Mouse (Mus musculus) MEL (cell line): ENCODE results near the gene Ap3b1. TPM values are rescaled to one million over a fixed set of nuclear protein-coding genes. Genes with fewer than 3 reads are reported as not detected.

Experiments
- DNase-seq: peaks from one replicate; pipeline ENCODE4 v3.0.0; 2011; ENCODE audit warnings: low read depth, low spot score
- H3K27ac ChIP-seq: 2 replicates; pipeline ENCODE4 v1.5.1; 2012; ENCODE audit warnings: low read depth, mild to moderate bottlenecking, control low read depth, low read length, moderate library complexity; ENCODE audit not compliant: control insufficient read depth
- H3K27me3 ChIP-seq, 2 experiments: fragments of 150-350 bp in 1 of 2; sonication (generic) in 1 of 2; 2 replicates each; pipeline ENCODE4 v1.6.1; 2012; ENCODE audit warnings: low read length in 2 of 2, mild to moderate bottlenecking in 2 of 2, improper control_type of control experiment in 1 of 2, moderate library complexity in 1 of 2; ENCODE audit not compliant: insufficient read depth in 2 of 2, control insufficient read depth in 1 of 2
- H3K36me3 ChIP-seq, 2 experiments: 2 replicates each; pipeline ENCODE4 v1.6.1; 2012 to 2014; ENCODE audit warnings: low read length in 2 of 2, improper control_type of control experiment in 1 of 2, inconsistent platforms in 1 of 2, mild to moderate bottlenecking in 1 of 2; ENCODE audit not compliant: insufficient read depth in 2 of 2, control insufficient read depth in 1 of 2
- H3K4me1 ChIP-seq, 2 experiments: fragments of 150-350 bp in 1 of 2; sonication (generic) in 1 of 2; 2 replicates each; pipeline ENCODE4 v1.6.1; 2012; ENCODE audit warnings: low read length in 2 of 2, improper control_type of control experiment in 1 of 2, mild to moderate bottlenecking in 1 of 2; ENCODE audit not compliant: insufficient read depth in 2 of 2, control insufficient read depth in 1 of 2
- H3K4me3 ChIP-seq, 2 experiments: fragments of 150-350 bp in 1 of 2; sonication (generic) in 1 of 2; 2 replicates each; pipeline ENCODE4 v1.5.1; 2012; ENCODE audit warnings: low read depth in 2 of 2, low read length in 2 of 2, mild to moderate bottlenecking in 2 of 2, moderate library complexity in 2 of 2, control low read depth in 1 of 2, improper control_type of control experiment in 1 of 2; ENCODE audit not compliant: control insufficient read depth in 1 of 2, insufficient read depth in 1 of 2
- H3K79me2 ChIP-seq: 2 replicates; pipeline ENCODE4 v1.6.1; 2012; ENCODE audit warnings: mild to moderate bottlenecking, low read length, moderate library complexity; ENCODE audit not compliant: control insufficient read depth, poor library complexity, insufficient read depth
- H3K9ac ChIP-seq: 2 replicates; pipeline ENCODE4 v1.6.1; 2012; ENCODE audit warnings: low read depth, mild to moderate bottlenecking, control low read depth, low read length, moderate library complexity; ENCODE audit not compliant: control insufficient read depth, poor library complexity, severe bottlenecking
- H3K9me3 ChIP-seq: fragments of 150-350 bp; sonication (generic); replicated peaks from 2 replicates; pipeline ENCODE4 v1.6.1; 2012; ENCODE audit warnings: mild to moderate bottlenecking, low read length, improper control_type of control experiment, moderate library complexity; ENCODE audit not compliant: insufficient read depth
- E2F4 ChIP-seq: IDR thresholded peaks from 2 replicates; pipeline ENCODE4 v1.6.1; 2011; ENCODE audit warnings: low read depth, low read length, improper control_type of control experiment, borderline replicate concordance
- MAFK ChIP-seq: IDR thresholded peaks from 2 replicates; pipeline ENCODE4 v1.6.1; 2011; ENCODE audit warnings: low read depth, mild to moderate bottlenecking, low read length, improper control_type of control experiment, borderline replicate concordance
- polyA plus RNA-seq, 2 experiments: library from polyadenylated mRNA; stranded (reverse) in 1 of 2; unstranded in 1 of 2; fragments of >175 nt in 1 of 2; fragments of >200 nt in 1 of 2; gene quantifications; 2 replicates each; pipeline versions ENCODE4 v1.2.1 to v1.2.4; 2012; ENCODE audit warnings: low replicate concordance in 2 of 2, low read depth in 1 of 2; ENCODE audit not compliant: insufficient read length in 2 of 2, insufficient read depth in 1 of 2, missing spikeins in 1 of 2
- total RNA-seq: library from RNA; depleted of rRNA; stranded (reverse); fragments of 300-350 nt; gene quantifications from 2 replicates; pipeline ENCODE4 v1.2.3, GENCODE M21; 2012; rRNA removed

Ap3b1 gene
- total and polyA plus RNA-seq, 3 experiments = 36.7 to 74.5 TPM; not detected in 1

DNA sequence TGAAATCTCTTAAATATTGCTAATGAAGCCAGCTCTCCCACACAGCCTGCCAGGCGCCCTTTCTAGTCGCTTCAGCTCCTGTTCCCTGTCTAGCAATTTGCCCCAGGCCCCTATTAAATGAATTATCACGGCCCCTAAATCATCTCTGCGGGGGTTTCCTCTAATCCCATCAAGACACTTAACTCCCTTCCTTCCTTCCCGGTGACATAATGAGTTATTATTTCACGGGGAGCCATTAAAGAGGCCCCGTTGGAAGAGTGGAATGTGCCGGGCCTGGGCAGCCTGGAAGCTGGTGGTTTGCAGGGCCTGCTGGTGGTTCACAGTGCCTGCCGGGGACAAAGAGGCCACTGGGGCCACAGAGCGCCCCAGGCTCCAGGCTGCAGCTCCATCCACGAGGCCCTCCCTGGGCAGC lies 249.7 kb downstream of the Ap3b1 start:
- no peak for TF ChIP-seq E2F4
- no peak for DNase-seq
- Histone ChIP-seq H3K4me1 (no peaks in the 10 kb centered on the region), H3K79me2 (no peaks in the 10 kb centered on the region), H3K27me3 (no peaks in the 10 kb centered on the region; a peak in 1 of 4 replicates), H3K27ac (no peak overlapping the region), H3K9me3 (no peaks in the 10 kb centered on the region), H3K4me3 (no peak overlapping the region), H3K9ac (no peak overlapping the region), H3K36me3 (no peaks in the 10 kb centered on the region)

DNA sequence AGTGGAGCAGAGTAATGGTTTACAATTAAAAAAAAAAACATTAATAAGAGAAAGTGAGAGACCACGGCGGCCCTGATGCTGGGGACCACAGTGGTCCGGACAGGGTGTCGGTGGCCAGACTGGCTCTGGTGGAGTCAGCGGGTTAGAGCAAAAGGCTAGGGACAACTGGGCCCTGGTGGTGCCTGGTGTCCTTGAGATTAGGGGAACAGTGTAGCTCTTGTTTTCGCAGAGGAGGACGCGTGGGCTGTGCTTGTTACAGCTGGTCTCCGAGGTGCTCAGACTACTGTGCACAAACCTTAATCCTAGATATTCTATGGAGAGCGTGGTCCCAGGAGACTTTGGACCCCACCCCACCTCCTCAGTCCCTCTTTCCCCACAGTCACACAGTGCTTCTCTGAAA lies 250.2 kb downstream of the Ap3b1 start:
- no peaks in the 10 kb centered on the region for H3K27me3 ChIP-seq
- no peak for TF ChIP-seq MAFK
- no peak for DNase-seq
- H3K9ac ChIP-seq = no peak overlapping the region
- H3K27ac ChIP-seq = no peak overlapping the region
- H3K79me2 ChIP-seq = no peaks in the 10 kb centered on the region
- no peak overlapping the region for H3K4me3 ChIP-seq
- H3K4me1 ChIP-seq = no peaks in the 10 kb centered on the region
- H3K9me3 ChIP-seq = no peaks in the 10 kb centered on the region
- H3K36me3 ChIP-seq = no peaks in the 10 kb centered on the region

Other genes starting within 250 kb of the Ap3b1 start
- not detected in 2 replicates for gene Scamp1, start 73.1 kb upstream of the Ap3b1 start, total RNA-seq
- under 1 TPM in 1 of 2 experiments, not detected in 1; 0.03 TPM for gene Scamp1, start 73.1 kb upstream of the Ap3b1 start, polyA plus RNA-seq